Mouse (Mus musculus) spleen, postnatal 4 days (tissue): ENCODE data around the gene Bcas2.
A peak's percentile ranks its signal among the peaks of the same experiment; 100 is the strongest.
"Not testable (repeated sequence)": the region's sequence is repeated elsewhere in the genome, so short reads cannot be mapped to it uniquely, and the experiment has no call there.

Source experiments
- DNase-seq, 2 experiments: peaks; one replicate each; pipeline ENCODE4 v3.0.0; 2022; ENCODE audit warnings: low spot score in 2 of 2

The Bcas2 gene

GRCm38 (mm10) chr3:103159232-103159900 is 12.1 kb upstream of the Bcas2 start:
- DNase-seq: no peak

GRCm38 (mm10) chr3:103169771-103170170 is 1.7 kb upstream of the Bcas2 start:
- DNase-seq: peak; percentile 80 to 93

GRCm38 (mm10) chr3:103172615-103173014 is 1.2 kb downstream of the Bcas2 start:
- no peak for DNase-seq

- no peak for DNase-seq
Measured at GRCm38 (mm10) chr3:103176740-103177139, 5.3 kb downstream of the Bcas2 start.

- DNase-seq: no peak
Measured at GRCm38 (mm10) chr3:103179527-103179926, 8.1 kb downstream of the Bcas2 start.

GRCm38 (mm10) chr3:103181171-103181570 is 9.7 kb downstream of the Bcas2 start:
- DNase-seq: no peak

GRCm38 (mm10) chr3:103182821-103183220 is 11.4 kb downstream of the Bcas2 start:
- DNase-seq: no peak

- not testable (repeated sequence) for DNase-seq
Measured at GRCm38 (mm10) chr3:103184467-103184866, 13.0 kb downstream of the Bcas2 start.

- no peak for DNase-seq
Measured at GRCm38 (mm10) chr3:103188451-103188850, 17.0 kb downstream of the Bcas2 start.

GRCm38 (mm10) chr3:103188856-103189255 is 17.4 kb downstream of the Bcas2 start:
- no peak for DNase-seq

GRCm38 (mm10) chr3:103192161-103192560 is 20.7 kb downstream of the Bcas2 start:
- no peak for DNase-seq

- DNase-seq: no peak
Measured at GRCm38 (mm10) chr3:103193186-103193585, 21.7 kb downstream of the Bcas2 start.

- DNase-seq: no peak
Measured at GRCm38 (mm10) chr3:103196320-103196823, 24.9 kb downstream of the Bcas2 start.

GRCm38 (mm10) chr3:103199386-103199785 is 27.9 kb downstream of the Bcas2 start:
- DNase-seq: no peak

- not testable (repeated sequence) for DNase-seq
Measured at GRCm38 (mm10) chr3:103201105-103201504, 29.6 kb downstream of the Bcas2 start.

GRCm38 (mm10) chr3:103203554-103203953 is 32.1 kb downstream of the Bcas2 start:
- DNase-seq: no peak

- DNase-seq: no peak
Measured at GRCm38 (mm10) chr3:103204445-103204844, 33.0 kb downstream of the Bcas2 start.

- DNase-seq: no peak
Measured at GRCm38 (mm10) chr3:103206393-103206792, 34.9 kb downstream of the Bcas2 start.

GRCm38 (mm10) chr3:103207749-103208148 is 36.3 kb downstream of the Bcas2 start:
- DNase-seq: no peak

GRCm38 (mm10) chr3:103208237-103208636 is 36.8 kb downstream of the Bcas2 start:
- no peak for DNase-seq

GRCm38 (mm10) chr3:103211101-103211500 is 39.6 kb downstream of the Bcas2 start:
- no peak for DNase-seq

- DNase-seq: no peak
Measured at GRCm38 (mm10) chr3:103212142-103212541, 40.7 kb downstream of the Bcas2 start.

- no peak for DNase-seq
Measured at GRCm38 (mm10) chr3:103213537-103213936, 42.1 kb downstream of the Bcas2 start.
